Mouse (Mus musculus) induced T-regulatory cell, adult 2 months (primary cell): ENCODE measurements around the gene Olfr822.
A peak's percentile ranks its signal among the peaks of the same experiment; 100 is the strongest.
"Not testable (repeated sequence)": the region's sequence is repeated elsewhere in the genome, so short reads cannot be mapped to it uniquely, and the experiment has no call there.

Source experiments
- DNase-seq: peaks from one replicate; pipeline ENCODE4 v3.0.0-alpha.2; 2012; ENCODE audit warnings: low read depth

Olfr822 gene

GRCm38 (mm10) chr10:130070910-130071309, at the start of gene Olfr822:
Gene Olfr822, plus strand, starts transcription at chr10:130071210.
- DNase-seq, result no peak

GRCm38 (mm10) chr10:130030048-130030447, 41.0 kb upstream of the Olfr822 start, which contains the start of gene Olfr821:
Gene Olfr821, plus strand, starts transcription at chr10:130030348.
- DNase-seq, result no peak

GRCm38 (mm10) chr10:130037096-130037495, 33.9 kb upstream of the Olfr822 start:
- DNase-seq, result no peak

- DNase-seq, result peak; percentile 65
These were observed 21.9 kb downstream of the Olfr822 start for GRCm38 (mm10) chr10:130092838-130093440.

GRCm38 (mm10) chr10:130096104-130096503, 25.1 kb downstream of the Olfr822 start:
- DNase-seq, result peak; percentile 23

GRCm38 (mm10) chr10:130115283-130115682, 44.3 kb downstream of the Olfr822 start, which contains the start of gene Olfr823:
Gene Olfr823, minus strand, starts transcription at chr10:130115383.
- DNase-seq, result not testable (repeated sequence)

- not testable (repeated sequence) for DNase-seq
These were observed 45.0 kb downstream of the Olfr822 start for GRCm38 (mm10) chr10:130116045-130116444.
